Mouse (Mus musculus) liver, embryonic 18 days (tissue): ENCODE results near the gene 4930430F08Rik. TPM values are rescaled to one million over a fixed set of nuclear protein-coding genes. Genes with fewer than 3 reads are reported as not detected.

ENCODE experiments used
- polyA plus RNA-seq: library from polyadenylated mRNA; depleted of rRNA; stranded (reverse); fragments of >200 nt; gene quantifications from 2 replicates; pipeline ENCODE4 v1.2.3, GENCODE M21; 2012; rRNA removed

The 4930430F08Rik gene
- 6.4 and 7.2 TPM in 2 replicates for polyA plus RNA-seq

DNA sequence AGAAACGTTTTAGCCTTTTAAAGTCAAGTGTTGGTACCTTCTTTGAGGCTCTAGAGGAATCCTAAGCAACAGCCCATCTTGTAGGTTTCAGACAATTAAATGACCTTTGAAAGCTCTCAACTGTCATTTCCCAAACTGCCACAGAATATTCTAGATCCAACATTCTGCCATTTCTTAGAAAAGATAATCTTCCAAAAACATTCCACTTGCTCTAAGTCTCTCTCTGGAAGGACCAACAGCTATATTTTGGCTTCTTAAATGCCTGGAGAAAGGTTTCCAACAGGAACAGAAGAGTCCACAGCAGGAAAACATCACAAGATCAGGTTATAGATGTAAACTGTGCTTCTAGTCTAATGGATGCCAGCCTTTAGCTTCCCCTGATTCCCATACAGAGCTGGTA is at the start of gene 4930430F08Rik, which contains the start of gene 1700017N19Rik:
Gene 4930430F08Rik, minus strand, starts transcription at position 101 of the 400 bp plus-strand sequence.
Gene 1700017N19Rik, plus strand, starts transcription at position 162 of the 400 bp plus-strand sequence.

Other genes starting within 250 kb of the 4930430F08Rik start
- gene Gm4302, start 249.6 kb downstream of the 4930430F08Rik start, polyA plus RNA-seq, result not detected in 2 replicates
- not detected in 2 replicates for gene Gm4303, start 244.5 kb downstream of the 4930430F08Rik start, polyA plus RNA-seq
- gene Gm4305, start 239.3 kb downstream of the 4930430F08Rik start, polyA plus RNA-seq, result not detected in 2 replicates
- gene Gm4307, start 229.1 kb downstream of the 4930430F08Rik start, polyA plus RNA-seq, result not detected in 2 replicates
- gene Gm4312, start 207.9 kb downstream of the 4930430F08Rik start, polyA plus RNA-seq, result not detected in 2 replicates
- gene Tmtc3, start 103.1 kb downstream of the 4930430F08Rik start, polyA plus RNA-seq, result 2.4 and 2.8 TPM in 2 replicates
- 1.3 and 1.5 TPM in 2 replicates for gene Cep290, start 102.9 kb downstream of the 4930430F08Rik start, polyA plus RNA-seq
- not detected in 2 replicates for gene 1700017N19Rik, start 61 bp upstream of the 4930430F08Rik start, polyA plus RNA-seq